Comparison of ENCODE assay signal across 8 mouse cellular contexts in the genomic region with DNA sequence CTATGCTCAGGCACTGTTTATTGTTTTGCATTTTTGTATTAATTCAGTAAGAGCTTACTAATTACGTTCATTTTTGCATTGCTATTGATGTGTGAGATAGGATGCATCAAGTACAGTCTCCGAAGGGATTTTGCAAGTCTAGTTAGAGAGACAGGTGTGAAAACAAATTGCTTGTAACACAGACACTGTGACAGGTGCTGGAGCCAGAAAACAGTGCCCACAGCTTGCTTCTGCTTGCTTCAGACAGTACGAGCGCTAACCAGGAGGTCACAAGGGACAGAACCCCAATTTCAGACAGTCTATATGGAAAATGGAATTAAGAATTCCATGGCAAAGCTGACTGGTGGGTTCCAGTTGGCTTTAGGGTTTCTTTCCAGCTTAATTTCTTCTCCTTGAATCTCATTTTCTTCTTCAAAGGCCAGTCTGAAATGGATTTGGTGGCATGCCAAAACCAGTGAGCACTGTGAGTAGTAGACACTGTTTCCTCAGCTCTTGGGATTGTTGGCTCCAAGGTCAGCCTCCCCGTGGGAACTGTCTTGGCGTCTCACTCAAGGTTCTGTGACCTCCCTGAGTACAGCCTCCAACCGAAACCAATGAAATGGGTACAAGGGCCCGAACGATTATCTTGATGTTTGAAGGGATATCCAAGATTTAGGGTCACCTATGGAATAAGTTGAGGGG. TPM values are rescaled to one million over a fixed set of nuclear protein-coding genes. Genes with fewer than 3 reads are reported as not detected.
DNase-seq lines count a peak whose midpoint lies in the region; ATAC-seq and TF ChIP-seq lines count a peak whose summit lies in the region.
"Had no signal": no experiment of that assay in that cellular context is flagged by ENCODE, and none has a peak within 500 bp of the region (broad histone marks: within the 10 kb centered on the region; RNA-seq: fewer than 3 reads in every experiment).

No protein-coding gene starts in this region.

- H3K4me3 ChIP-seq in gastrocnemius, adult 2 months: no peak overlapping the region
- no peak overlapping the region for H3K4me3 ChIP-seq in brown adipose tissue, adult 24 weeks (ENCODE audit: insufficient read depth, low read depth, low read length)

- intact Hi-C loops in gastrocnemius, adult 2 months (cut with DNase I): loop anchor here (2.0 to 5.0 kb wide), 3 partner anchors 61 to 210 kb away; a partner anchor contains a TSS
- intact Hi-C loops in left cerebral cortex, postnatal 14 days (cut with DNase I): loop anchor here (10.0 kb wide), 2 partner anchors 257 to 447 kb away; a partner anchor contains a TSS

- H3K27ac ChIP-seq in gastrocnemius, adult 2 months: peak overlapping the region; percentile 82
- peak overlapping the region; percentile 7; the same call in 1 of the 2 replicates for H3K27ac ChIP-seq in brown adipose tissue, adult 24 weeks (replicated peaks; ENCODE audit: low read depth, low read length)

- peak; percentile 60 for DNase-seq in gastrocnemius, adult 2 months
- no peak for DNase-seq in gastrocnemius, postnatal 4 days (ENCODE audit: low spot score in 2 of 2)
- DNase-seq in left cerebral cortex, postnatal 14 days (ENCODE audit: low spot score in 2 of 2): peak; percentile 22 to 31
- DNase-seq in left cerebral cortex, adult 18-20 months (ENCODE audit: low spot score in 2 of 2): no peak
- DNase-seq in ZHBTc4 (ENCODE audit: low read depth, low spot score): peak; percentile 18
- DNase-seq: lung, adult 2 months had no signal

- no peak for TF ChIP-seq CTCF in gastrocnemius, adult 2 months (IDR thresholded peaks at IDR 0.05)

- no peaks in the 10 kb centered on the region for H3K4me1 ChIP-seq in brown adipose tissue, adult 24 weeks (ENCODE audit: control insufficient read depth, insufficient read depth, insufficient read length, low read length)

- no peak for ATAC-seq in monocyte, adult 5-6 weeks (replicated peaks; ENCODE audit: insufficient number of reproducible peaks, low FRiP score, low TSS enrichment, poor library complexity, severe bottlenecking)

RNA-seq across cellular contexts. Expression of a gene that starts 11.9 kb away (rescaled TPM):
- 1 to 10 TPM; 7.3 to 8.0 TPM for total RNA-seq in gastrocnemius, adult 2 months (2021)
- total RNA-seq in gastrocnemius, postnatal 4 days (2021): 10 to 100 TPM in 1 of 2 experiments, 1 to 10 TPM in 1; 7.8 to 11.6 TPM
- 10 to 100 TPM; 37.6 to 39.1 TPM for total RNA-seq in left cerebral cortex, postnatal 14 days (2021)
- 10 to 100 TPM; 42.7 to 44.2 TPM for total RNA-seq in left cerebral cortex, adult 18-20 months (2021)
- 10.1 and 10.5 TPM in 2 replicates for polyA plus RNA-seq in brown adipose tissue, adult 24 weeks (2012; ENCODE audit: insufficient read depth, insufficient read length, missing spikeins)
- total RNA-seq in monocyte, adult 5-6 weeks (2017): 25.5 to 31.3 TPM (median 30.3 TPM) in 3 replicates

Comparison
In these comparisons a context has a peak if more than half of its experiments do, and no peak if none do; other contexts are left out.
1. DNase-seq: peak in gastrocnemius, adult 2 months (single experiment), left cerebral cortex, postnatal 14 days (2 of 2) and ZHBTc4 (single experiment); none in gastrocnemius, postnatal 4 days (0 of 2) and left cerebral cortex, adult 18-20 months (0 of 2).